Mouse (Mus musculus) heart, adult 2 months (tissue): ENCODE results near the gene Spa17. TPM values are rescaled to one million over a fixed set of nuclear protein-coding genes. Genes with fewer than 3 reads are reported as not detected.
A peak's percentile ranks its signal among the peaks of the same experiment; 100 is the strongest.

Source experiments
- DNase-seq, 2 experiments: peaks; one replicate each; pipeline ENCODE4 v3.0.0; 2021
- H3K27ac ChIP-seq: fragments of 200-600 bp; 2 replicates; pipeline ENCODE4 v1.8.1; 2022
- H3K27me3 ChIP-seq: fragments of 200-500 bp; 2 replicates; pipeline ENCODE4 v1.6.1; 2012; ENCODE audit warnings: mild to moderate bottlenecking, low read length, inconsistent platforms, mixed read lengths; ENCODE audit not compliant: control insufficient read depth, insufficient read depth
- H3K36me3 ChIP-seq: fragments of 200-500 bp; 2 replicates; pipeline ENCODE4 v1.6.1; 2012; ENCODE audit warnings: low read length, inconsistent platforms; ENCODE audit not compliant: control insufficient read depth, insufficient read depth
- H3K4me1 ChIP-seq: fragments of 200-500 bp; 2 replicates; pipeline ENCODE4 v1.6.1; 2011; ENCODE audit warnings: low read length; ENCODE audit not compliant: control insufficient read depth, insufficient read depth
- H3K4me3 ChIP-seq: fragments of 200-600 bp; 2 replicates; pipeline ENCODE4 v1.8.1; 2022
- H3K79me2 ChIP-seq: fragments of 200-500 bp; replicated peaks from 2 replicates; pipeline ENCODE4 v1.6.1; 2012; ENCODE audit warnings: mild to moderate bottlenecking, inconsistent platforms, low read length, moderate library complexity, mixed read lengths; ENCODE audit not compliant: control insufficient read depth, insufficient read depth
- H3K9ac ChIP-seq: fragments of 200-500 bp; 2 replicates; pipeline ENCODE4 v1.6.1; 2012; ENCODE audit warnings: low read depth, mild to moderate bottlenecking, control low read depth, inconsistent platforms, low read length, mixed read lengths
- CTCF ChIP-seq: fragments of 200-600 bp; IDR thresholded peaks from 2 replicates; pipeline ENCODE4 v1.8.1; 2022; ENCODE audit warnings: antibody characterized with exemption, mild to moderate bottlenecking, moderate library complexity
- EP300 ChIP-seq: fragments of 200-500 bp; IDR thresholded peaks from 2 replicates; pipeline ENCODE4 v1.6.1; 2011; ENCODE audit warnings: low read depth, low read length, control low read depth; ENCODE audit not compliant: insufficient read depth
- POLR2A ChIP-seq: fragments of 200-500 bp; IDR thresholded peaks from 2 replicates; pipeline ENCODE4 v1.6.1; 2011; ENCODE audit warnings: mild to moderate bottlenecking, low read depth, low read length, control low read depth; ENCODE audit not compliant: insufficient read depth
- WGBS: fragments of 180-500 bp; shearing (Covaris S2); methylation state at CpG from one replicate; pipeline ENCODE4 v1.1.7; 2018; 5-methylcytosine and 5-hydroxymethylcytosine counted together
- intact Hi-C: fragments of 180-260 bp; cut with DNase I; formaldehyde crosslinking; loops from one replicate; pipeline ENCODE4 v1.15.1; 2025
- polyA plus RNA-seq: library from polyadenylated mRNA; depleted of rRNA; stranded (reverse); fragments of >200 nt; gene quantifications from 2 replicates; pipeline ENCODE4 v1.2.3, GENCODE M21; 2012
- total RNA-seq, 2 experiments: library from RNA; stranded (reverse); gene quantifications; 2 replicates each; pipeline ENCODE4 v1.2.3; 2021

Gene Spa17
- total and polyA plus RNA-seq, 3 experiments, result 1.6 to 3.8 (median 1.9) TPM

GRCm38 (mm10) chr9:37583594-37583993 lies 29.9 kb downstream of the Spa17 start:
- no peaks in the 10 kb centered on the region for H3K27me3 ChIP-seq
- H3K27ac ChIP-seq, result no peak overlapping the region
- 85% methylated on average over 5 of the region's 5 CpGs for WGBS
- intact Hi-C loops, result no loop called here
- H3K4me3 ChIP-seq, result no peak overlapping the region
- H3K4me1 ChIP-seq, result no peaks in the 10 kb centered on the region
- no peak for TF ChIP-seq EP300
- no peaks in the 10 kb centered on the region for H3K36me3 ChIP-seq
- DNase-seq, result no peak
- no peak overlapping the region for H3K9ac ChIP-seq
- H3K79me2 ChIP-seq, result no peaks in the 10 kb centered on the region

- H3K27ac ChIP-seq, result no peak overlapping the region
- no peak for TF ChIP-seq EP300
- no peak for TF ChIP-seq CTCF
- TF ChIP-seq POLR2A, result no peak
- no peaks in the 10 kb centered on the region for H3K79me2 ChIP-seq
- H3K9ac ChIP-seq, result no peak overlapping the region
- H3K4me3 ChIP-seq, result no peak overlapping the region
- WGBS, result 43% methylated on average over 14 of the region's 14 CpGs
- H3K36me3 ChIP-seq, result no peaks in the 10 kb centered on the region
- no peaks in the 10 kb centered on the region for H3K27me3 ChIP-seq
- DNase-seq, result peak in 1 of 2 experiments; percentile 15
- no peaks in the 10 kb centered on the region for H3K4me1 ChIP-seq
- intact Hi-C loops, result no loop called here
Observed at GRCm38 (mm10) chr9:37576436-37576930, 37.0 kb downstream of the Spa17 start.

DNA sequence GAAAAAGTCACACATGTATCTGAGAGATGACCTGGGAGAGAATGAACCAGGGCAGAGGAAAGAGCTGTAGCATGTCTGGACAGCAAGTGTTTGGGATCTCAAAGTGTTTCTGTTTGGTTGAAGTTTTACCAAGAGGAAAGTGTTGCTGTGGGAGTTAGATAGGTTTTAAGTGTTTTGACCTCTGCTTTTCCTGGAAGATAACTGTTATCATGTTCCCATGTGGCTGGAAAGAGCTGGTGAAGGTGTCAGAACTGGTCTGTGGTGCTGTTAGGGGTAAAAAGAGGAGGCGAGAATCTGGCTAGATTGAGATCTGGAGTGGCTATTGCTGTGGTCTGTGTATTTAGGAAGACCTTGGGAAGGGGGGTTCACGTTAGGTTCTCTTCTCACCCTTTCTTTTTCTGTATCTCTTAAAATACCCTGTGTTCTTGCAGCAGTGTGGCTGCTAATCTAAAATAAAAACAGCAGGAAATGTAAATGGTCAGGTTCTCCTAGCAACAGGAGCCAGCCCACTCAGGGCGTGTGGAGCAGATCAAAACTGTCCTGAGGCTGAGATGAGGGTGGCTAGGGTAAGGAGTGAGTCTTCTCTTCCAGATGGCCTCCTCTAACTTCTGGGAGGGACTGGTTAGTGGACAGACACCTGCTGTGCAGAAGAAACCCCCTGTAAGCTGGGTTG lies 41.2 kb downstream of the Spa17 start:
- 35% methylated on average over 3 of the region's 3 CpGs for WGBS
- H3K27me3 ChIP-seq, result no peaks in the 10 kb centered on the region
- H3K79me2 ChIP-seq, result no peaks in the 10 kb centered on the region
- no peak overlapping the region for H3K27ac ChIP-seq
- no peaks in the 10 kb centered on the region for H3K36me3 ChIP-seq
- no peak overlapping the region for H3K4me3 ChIP-seq
- no peak for DNase-seq
- no peak overlapping the region for H3K9ac ChIP-seq
- TF ChIP-seq EP300, result no peak
- TF ChIP-seq POLR2A, result no peak
- no peak for TF ChIP-seq CTCF
- intact Hi-C loops, result no loop called here
- peaks cover 6% of the 10 kb centered on the region for H3K4me1 ChIP-seq

GRCm38 (mm10) chr9:37569231-37569835 lies 44.2 kb downstream of the Spa17 start:
- H3K27me3 ChIP-seq, result no peaks in the 10 kb centered on the region
- DNase-seq, result no peak
- no peaks in the 10 kb centered on the region for H3K79me2 ChIP-seq
- H3K9ac ChIP-seq, result no peak overlapping the region
- 64% methylated on average over 2 of the region's 2 CpGs for WGBS
- intact Hi-C loops, result loop anchor here (2.0 kb wide), 1 partner anchor 43 kb away; the partner anchor contains the start of gene Spa17
- H3K27ac ChIP-seq, result peak overlapping the region; percentile 70; the same call in 1 of the 2 replicates
- peaks cover 6% of the 10 kb centered on the region for H3K4me1 ChIP-seq
- H3K4me3 ChIP-seq, result no peak overlapping the region
- no peak for TF ChIP-seq POLR2A
- no peak for TF ChIP-seq EP300
- TF ChIP-seq CTCF, result no peak
- H3K36me3 ChIP-seq, result no peaks in the 10 kb centered on the region

GRCm38 (mm10) chr9:37568605-37569214 lies 44.8 kb downstream of the Spa17 start:
- no peak for DNase-seq
- H3K4me3 ChIP-seq, result no peak overlapping the region; the same call in 1 of the 2 replicates
- peaks cover 6% of the 10 kb centered on the region for H3K4me1 ChIP-seq
- H3K9ac ChIP-seq, result no peak overlapping the region
- intact Hi-C loops, result loop anchor here (1.0 to 2.0 kb wide), 2 partner anchors 38 to 44 kb away; partner anchors contain the start of gene Spa17
- TF ChIP-seq CTCF, result no peak
- no peak for TF ChIP-seq EP300
- TF ChIP-seq POLR2A, result no peak
- H3K27ac ChIP-seq, result peak overlapping the region; percentile 70
- H3K79me2 ChIP-seq, result no peaks in the 10 kb centered on the region
- H3K27me3 ChIP-seq, result no peaks in the 10 kb centered on the region
- H3K36me3 ChIP-seq, result no peaks in the 10 kb centered on the region
- WGBS, result 38% methylated on average over 4 of the region's 4 CpGs
